Mouse (Mus musculus) kidney, adult 2 months (tissue): ENCODE results near the gene Jmjd8.

Experiments used
- CTCF ChIP-seq: fragments of 200-500 bp; conservative IDR thresholded peaks from 2 replicates; pipeline ENCODE4 v1.5.1; 2011; ENCODE audit warnings: low read depth, mild to moderate bottlenecking, control low read depth, low read length, moderate library complexity, mixed read lengths; ENCODE audit not compliant: insufficient read depth, insufficient read length
- POLR2A ChIP-seq: fragments of 200-500 bp; IDR thresholded peaks from one replicate; pipeline ENCODE4 v1.6.1; 2011; ENCODE audit warnings: low read depth, low read length, control low read depth

- TF ChIP-seq POLR2A (no peak), CTCF (no peak)
Measured at GRCm38 (mm10) chr17:25794998-25795397, 33.7 kb upstream of the Jmjd8 start.
